Mouse (Mus musculus): Measurements from ENCODE around the gene Nrxn3.

The Nrxn3 gene

DNA sequence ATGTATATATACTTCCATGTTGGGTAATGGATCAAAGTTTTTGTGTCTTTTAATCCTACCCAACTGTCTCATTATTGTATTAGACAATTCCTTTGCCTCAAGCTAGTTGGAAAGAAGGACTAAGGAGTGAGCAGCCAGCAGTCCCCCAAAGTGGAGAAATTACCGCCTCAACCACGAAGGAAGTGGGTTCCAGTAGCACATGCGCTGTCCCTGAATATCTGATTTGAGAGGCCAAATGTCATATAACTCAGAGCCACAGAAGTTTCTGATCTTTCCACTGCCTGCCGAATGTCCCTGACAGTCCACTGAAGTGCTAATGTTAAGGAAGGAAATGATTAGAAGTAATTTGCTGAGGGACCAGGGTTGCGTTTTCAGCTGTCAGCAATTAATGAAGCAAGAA lies 1223.8 kb downstream of the Nrxn3 start:
- no peak for DNase-seq (ENCODE audit: low read depth)

DNA sequence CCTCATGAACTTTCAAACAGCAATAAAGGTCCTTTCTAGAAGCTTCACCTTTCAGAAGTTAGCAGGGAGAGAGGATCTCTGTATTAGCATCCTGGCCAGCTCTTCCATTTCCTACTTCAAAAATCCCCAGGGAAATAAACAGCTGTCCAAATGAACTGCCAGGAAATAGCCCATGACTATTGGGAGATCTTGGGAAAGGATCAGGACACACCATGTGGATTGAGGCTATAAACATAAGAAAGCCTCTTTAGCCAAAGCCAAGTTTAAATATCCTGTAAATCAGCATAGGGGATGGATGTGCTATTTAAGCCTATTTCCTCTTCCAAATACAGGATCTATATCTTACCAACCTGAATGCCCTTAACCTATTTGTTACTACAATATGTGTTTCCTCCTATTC lies 1230.6 kb downstream of the Nrxn3 start:
- DNase-seq (ENCODE audit: low read depth), result no peak

DNA sequence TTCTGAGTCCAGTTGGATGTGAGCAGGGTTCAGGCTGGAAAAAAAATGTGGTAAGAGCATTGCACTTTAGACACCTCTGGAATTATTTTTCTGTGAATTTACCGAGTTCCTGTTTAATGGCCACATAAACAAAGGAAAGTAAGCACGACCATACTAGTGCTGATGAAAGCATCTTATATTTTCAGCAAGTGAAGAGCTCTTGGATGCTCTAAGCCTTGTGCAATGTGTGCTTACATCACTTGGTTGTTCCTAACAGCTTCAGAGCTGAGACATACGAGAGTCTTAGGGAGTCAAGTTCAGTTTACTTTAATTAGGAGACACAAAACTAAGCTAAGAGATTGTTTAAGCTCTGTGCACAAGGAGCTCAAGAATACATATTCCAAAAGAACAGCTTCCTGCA lies 1231.0 kb downstream of the Nrxn3 start:
- no peak for DNase-seq (ENCODE audit: low read depth)

DNA sequence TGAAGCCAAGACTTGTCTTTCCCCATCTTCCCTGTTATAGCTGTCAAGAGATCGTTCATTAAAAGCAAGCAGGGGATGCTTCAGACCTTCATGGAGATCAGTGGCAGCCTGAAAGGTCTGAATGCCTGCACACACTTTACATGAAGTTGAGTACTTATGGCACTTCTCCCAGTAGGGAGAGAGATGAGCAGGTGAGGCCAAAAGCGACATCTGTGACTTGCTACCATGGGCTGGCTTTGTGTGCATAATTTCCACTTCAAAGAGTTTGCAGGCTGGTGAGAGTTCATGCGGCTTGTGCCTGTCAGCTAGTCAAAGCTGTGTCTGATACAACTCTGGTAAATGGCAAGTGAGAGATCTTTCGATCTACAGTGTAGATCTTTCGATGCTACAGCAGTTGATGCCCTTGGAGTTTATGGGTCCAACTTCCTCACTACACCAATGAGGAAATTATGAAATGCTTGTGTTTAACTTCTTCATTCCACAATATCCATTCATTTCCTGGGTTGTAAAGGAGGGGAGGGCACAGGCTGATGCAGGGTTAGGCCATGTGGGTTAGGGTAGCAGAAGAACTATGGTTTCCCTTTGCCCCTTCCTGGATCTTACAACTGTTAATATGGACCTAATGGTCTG lies 1231.9 kb downstream of the Nrxn3 start:
- no peak for DNase-seq (ENCODE audit: low read depth)

DNA sequence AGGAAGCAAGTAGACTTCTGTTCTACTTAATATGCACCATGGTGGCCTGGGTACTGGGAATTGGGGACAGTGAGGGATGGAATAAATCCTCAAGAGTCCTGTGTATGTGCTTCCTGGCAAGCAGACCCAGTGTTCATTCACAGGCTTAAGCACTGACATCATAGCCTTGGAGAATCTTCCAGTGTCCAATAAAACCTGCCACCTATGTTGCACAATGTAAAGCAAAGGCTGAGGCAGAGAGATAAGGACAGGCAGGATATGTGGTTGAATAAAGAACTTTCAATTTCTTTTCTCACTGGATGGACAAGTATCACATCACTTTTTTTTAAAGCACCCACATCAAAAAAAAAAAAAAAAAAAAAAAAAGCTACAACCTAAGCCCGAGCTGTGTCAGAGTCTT lies 1240.4 kb downstream of the Nrxn3 start:
- no peak for DNase-seq (ENCODE audit: low read depth)

DNA sequence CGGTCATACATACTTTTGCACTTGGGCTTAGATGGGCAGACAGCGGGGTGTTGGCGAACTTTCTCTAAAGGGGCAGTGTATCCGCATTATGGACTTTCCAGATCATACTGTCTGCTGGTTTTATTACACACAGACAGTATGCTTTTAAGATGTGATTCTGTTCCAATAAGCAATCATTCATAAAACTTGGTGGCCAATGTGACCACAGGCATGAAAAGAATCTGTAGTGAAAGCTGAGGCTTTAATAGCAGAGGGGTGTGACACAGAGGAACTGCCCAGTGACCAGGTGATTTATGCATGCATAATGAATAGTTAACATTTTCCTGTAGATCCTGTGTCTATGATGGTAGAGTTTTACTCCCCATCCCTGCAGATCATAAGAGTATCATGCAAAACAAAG lies 1254.0 kb downstream of the Nrxn3 start:
- DNase-seq (ENCODE audit: low read depth), result no peak

DNA sequence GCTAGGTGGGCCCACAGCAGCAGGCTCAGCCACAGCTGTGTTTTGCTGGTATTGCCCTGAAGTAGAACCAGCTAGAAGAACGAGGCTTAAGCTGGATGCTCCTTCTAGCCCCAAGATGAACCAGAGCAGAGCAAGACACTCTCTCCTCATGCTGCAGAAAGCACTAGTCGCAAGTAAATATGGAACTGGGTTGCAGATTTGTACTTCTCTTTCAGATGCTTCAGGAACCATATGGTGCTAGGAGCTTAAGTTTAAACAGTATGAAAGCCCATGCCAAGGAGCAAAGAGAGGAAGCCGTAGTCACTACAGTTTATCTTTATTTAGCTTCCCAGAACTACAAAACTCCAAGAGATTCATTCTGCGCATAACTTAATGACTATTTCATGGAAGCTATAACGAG lies 1254.8 kb downstream of the Nrxn3 start:
- no peak for DNase-seq (ENCODE audit: low read depth)

DNA sequence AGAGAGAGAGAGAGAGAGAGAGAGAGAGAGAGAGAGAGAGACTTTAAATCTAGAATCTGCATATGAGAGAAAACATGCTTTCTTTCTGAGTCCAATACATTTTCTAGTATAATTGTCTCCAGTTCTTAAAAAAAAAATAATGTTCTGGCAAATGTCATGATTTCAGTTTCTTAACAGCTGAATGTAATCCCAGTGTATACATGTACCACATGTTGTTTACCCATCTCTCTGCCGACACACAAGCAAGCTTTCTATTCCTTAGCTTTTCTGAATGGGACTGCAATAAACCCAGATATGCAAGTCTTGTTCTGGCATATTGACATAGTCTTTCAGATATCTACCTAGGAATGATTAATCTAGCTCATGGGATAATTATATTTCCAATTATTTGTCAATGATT lies 1256.5 kb downstream of the Nrxn3 start:
- no peak for DNase-seq (ENCODE audit: low read depth)

DNA sequence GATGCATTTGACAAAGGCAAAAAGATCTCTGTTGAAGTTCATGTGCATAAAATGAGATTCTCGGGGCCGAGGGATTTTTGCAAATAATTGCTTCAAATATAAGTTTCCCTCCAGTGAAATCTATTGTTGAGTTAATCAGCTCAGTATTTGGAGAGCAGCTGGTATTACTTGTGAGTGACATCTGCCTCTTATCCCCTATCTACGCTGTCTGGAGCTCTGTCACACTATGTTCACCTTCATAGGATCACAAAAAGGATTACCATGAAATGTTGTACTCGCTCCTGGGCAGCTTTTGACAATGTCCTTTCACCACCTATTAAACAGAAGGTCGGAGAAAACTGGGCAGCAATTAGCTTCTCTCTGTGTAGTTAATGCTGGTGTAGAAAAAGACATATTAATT lies 1259.8 kb downstream of the Nrxn3 start:
- no peak for DNase-seq (ENCODE audit: low read depth)

DNA sequence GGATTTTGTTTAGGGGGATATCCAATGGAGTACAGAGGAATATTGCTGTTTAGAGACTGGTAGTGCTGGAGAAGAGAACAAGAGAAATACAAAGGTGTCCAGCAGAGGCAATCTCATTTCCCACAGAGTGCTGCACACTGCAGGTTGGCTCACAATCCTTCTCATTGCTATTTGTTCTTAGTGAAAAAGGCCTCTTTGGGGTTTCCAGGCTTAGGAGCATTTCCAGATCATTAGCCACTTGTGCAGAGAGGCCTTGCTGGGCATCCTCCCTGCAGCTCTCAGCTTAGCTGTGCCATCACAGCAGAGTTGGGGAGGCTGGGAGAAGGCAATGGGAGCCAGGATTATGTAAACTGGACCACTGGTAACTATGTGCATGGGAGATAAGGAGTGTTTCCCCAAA lies 1260.7 kb downstream of the Nrxn3 start:
- no peak for DNase-seq (ENCODE audit: low read depth)

DNA sequence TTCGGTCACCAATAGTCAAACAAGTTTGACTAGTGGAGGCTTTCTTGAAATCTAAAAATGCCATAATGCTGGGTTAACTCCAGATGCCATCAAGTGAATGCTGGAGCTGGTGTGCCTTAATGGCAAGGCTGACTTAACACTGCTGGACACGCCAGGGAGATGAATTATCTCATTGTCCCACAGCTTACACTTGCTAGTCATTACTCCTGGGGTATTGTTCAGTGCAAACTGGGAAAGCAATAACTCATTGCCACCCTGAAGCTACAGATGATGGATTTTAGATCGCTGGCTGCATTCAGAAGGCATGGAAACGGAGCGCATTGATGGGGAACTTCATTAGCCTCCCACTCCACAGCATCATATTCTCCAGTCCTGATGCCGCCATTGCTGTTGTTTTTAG lies 1263.5 kb downstream of the Nrxn3 start:
- no peak for DNase-seq (ENCODE audit: low read depth)

DNA sequence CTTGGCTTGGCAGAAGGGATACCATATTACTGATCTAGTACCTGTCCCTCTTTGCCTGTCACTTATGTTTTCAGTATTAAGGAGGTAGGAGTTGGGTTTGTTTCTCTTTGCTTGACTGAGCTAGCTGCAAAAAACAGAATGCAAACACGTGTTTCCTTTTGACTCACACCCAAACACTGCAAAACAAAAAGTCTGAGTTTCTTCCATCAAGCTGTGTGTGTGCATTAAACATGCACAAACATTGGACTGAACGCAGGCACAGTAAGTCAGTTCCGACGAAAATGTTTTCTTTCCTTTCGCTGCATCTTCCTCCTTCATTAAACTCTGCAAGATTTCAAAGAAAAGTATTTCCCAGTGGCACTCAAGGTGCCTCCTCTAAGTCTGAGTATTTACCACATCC lies 1270.6 kb downstream of the Nrxn3 start:
- DNase-seq (ENCODE audit: low read depth), result no peak

DNA sequence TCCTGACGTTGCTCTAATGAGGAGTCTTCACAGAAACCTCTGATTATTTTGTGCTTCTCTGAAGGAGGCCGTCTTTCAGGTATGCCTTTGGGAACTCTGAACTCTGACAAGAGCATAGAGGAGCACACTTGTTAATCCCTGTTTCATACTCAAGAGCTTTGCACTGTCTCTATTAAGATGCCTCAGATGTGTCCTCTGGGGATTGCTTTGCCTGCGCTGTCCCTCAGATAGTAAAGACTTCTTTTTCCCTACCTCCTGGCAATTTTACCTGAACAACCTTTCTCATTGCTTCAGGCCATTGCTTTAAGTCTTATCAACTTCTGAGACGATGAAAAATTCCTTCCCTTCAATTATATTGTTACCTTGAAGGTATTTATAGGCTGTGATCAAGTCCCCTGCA lies 1272.7 kb downstream of the Nrxn3 start:
- no peak for DNase-seq (ENCODE audit: low read depth)

DNA sequence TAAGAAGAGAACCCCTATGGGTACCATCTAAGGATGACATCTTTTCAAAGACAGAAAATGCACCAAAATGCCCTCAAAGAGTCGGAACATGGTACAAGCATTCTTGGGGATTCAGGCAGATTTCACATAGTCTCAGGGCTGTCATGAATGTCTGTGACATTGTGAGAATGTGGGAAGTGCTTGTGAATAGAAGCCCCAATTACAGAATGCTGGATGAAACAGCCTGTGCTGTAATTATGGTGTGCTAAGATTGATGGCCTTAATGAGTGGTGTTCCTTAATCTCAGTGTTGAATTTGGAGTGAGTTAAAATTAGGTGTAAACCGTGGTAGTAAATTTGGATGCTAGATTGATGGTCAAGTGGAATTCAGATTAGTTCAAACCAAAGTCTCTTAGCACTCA lies 1287.6 kb downstream of the Nrxn3 start:
- DNase-seq (ENCODE audit: low read depth), result no peak

DNA sequence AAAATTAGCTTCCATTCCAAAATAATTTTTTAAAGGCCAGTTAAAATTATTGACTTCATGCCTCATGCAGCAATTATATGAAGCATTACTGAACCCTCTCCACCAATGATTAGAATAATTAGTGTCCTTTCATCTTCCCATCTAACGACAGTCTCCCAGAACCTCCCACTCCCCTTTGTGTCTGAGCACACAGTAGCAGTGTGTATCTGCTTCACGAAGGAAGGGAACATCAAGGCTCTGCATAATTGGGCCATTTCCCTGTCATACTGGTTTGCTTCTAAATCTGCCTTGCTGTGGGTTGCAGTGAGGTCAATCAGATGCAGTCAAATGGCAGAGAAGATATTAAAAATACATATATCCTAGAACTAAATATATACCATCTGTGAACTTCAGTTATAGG lies 1291.3 kb downstream of the Nrxn3 start:
- DNase-seq (ENCODE audit: low read depth), result no peak

DNA sequence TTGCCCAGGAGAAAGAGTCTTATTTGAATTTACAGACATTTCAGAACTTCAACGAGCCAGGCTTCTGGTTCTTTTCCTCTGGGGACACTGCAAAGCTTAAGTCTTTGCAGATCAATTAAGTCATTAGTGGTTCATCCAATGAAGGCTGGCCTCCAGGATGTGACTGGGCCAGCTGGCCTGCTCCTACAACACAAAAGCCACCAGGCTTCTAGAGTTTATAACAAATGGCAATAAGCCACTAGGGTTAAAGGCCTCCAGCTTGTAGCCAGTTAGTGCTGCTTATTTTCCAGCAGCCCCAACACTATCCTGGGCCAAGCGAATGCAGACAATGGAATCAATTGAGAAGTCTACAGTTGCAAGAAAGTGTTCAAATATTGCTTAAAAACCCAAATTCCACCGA lies 1304.3 kb downstream of the Nrxn3 start:
- no peak for DNase-seq (ENCODE audit: low read depth)

DNA sequence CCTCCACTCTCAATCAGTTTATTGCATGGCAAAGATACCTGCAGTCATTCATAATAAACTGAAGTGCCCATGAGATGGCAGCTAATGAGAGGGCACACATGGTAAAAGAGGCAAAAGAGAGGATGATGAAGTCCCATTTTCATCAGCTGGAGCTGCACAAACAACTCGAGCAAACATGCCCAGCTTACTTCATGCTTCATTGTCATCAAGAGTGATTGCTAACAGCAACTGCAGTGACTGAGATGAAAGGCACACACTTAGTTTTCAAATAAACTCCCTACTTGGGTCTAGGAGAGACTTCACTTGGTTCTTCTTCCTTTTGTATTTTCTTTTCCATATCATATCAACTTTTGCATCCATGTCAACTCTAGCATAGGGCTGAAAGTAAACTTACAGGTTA lies 1318.4 kb downstream of the Nrxn3 start:
- no peak for DNase-seq (ENCODE audit: low read depth)

DNA sequence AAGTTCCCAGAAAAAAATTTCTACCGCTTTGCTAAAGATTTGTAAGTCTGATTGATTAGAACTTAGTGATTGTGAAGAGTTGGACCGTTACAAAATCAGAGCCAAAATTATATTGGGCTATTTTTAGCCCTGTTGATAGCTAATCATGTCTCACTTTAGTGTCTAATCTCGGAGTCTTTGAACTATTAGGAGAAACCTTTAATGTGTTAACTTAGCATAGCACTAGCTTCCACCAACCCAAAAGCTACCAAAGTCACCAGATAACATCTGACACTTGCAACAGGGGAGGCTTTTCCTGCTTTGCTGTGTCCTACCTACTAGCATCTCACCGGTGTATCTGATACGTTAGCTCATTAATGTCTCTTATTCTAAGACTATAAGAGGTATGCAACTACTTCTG lies 1333.6 kb downstream of the Nrxn3 start:
- no peak for DNase-seq (ENCODE audit: low read depth)

DNA sequence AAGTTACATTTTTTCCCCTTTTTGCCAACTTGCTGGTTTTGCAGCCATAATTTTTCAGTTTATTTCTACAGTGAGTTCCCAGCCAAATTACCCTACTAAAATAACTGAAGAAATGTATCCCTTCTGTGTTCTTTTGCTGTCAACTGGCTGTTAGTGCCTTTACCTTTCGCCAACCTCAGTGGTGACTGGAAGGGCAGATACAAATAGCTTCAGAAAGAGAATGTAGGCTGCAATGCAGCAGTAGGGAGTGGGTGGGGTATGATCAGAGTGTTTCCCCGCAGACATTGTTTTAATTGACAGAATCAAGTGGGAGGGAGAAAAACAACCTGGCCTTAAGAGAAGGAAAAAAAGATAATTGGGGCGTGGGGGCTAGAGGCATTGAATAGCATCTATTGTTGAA lies 1337.1 kb downstream of the Nrxn3 start:
- DNase-seq (ENCODE audit: low read depth), result no peak

DNA sequence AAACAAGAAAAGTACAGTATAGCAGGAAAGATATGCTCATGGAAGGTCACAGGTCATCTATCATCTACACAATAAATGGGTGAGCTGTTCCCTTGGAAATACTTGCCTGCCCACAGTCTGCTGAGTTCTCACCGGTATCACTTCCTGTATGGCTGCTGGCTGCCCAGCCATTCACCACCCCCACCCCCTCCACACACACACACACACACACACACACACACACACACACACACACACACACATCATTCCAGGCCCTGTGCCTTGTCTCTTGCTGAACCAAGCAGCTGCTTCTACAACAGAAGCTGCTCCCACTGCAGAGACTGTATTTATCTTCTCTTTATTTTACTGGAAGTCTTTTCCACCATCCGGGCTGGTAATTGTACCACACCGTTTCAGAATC lies 1338.6 kb downstream of the Nrxn3 start:
- no peak for DNase-seq (ENCODE audit: low read depth)

DNA sequence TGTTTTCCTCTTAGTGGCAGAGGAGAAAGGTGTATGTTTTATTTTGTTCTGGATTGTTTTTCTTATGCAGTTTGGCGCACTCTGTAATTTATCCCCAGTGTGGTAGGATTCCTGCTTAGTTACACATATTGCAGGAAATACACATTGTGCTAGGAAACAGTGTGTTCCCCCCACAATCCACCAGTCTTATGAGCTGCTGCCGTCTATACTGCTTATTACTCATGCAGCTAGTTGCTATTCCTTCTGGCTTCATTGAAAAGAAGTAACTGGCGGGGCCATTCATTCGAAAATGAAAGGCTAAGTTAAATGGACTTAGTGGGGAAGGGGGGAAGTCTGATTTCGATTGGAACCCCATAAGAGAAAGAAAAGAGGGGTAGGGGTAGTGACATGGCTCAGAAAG lies 1339.5 kb downstream of the Nrxn3 start:
- DNase-seq (ENCODE audit: low read depth), result no peak

DNA sequence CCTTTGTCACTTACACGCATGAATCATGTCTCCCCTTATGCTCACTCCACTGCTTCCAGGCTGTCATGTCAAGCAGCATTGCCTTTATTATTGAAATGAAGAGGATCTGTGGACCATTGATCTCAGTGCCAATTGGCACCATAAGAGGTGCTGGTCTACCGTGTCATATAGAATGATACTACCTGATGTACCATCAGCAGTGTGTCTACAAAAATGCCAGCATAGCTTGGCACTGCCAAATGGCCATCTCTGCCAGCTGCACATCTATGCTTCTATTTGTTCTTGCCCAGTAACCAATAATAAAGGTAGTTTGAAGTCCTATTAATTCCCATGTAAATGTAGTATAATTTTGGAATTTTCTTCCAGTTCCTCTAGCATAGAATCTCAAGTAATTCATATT lies 1340.8 kb downstream of the Nrxn3 start:
- DNase-seq (ENCODE audit: low read depth), result no peak

DNA sequence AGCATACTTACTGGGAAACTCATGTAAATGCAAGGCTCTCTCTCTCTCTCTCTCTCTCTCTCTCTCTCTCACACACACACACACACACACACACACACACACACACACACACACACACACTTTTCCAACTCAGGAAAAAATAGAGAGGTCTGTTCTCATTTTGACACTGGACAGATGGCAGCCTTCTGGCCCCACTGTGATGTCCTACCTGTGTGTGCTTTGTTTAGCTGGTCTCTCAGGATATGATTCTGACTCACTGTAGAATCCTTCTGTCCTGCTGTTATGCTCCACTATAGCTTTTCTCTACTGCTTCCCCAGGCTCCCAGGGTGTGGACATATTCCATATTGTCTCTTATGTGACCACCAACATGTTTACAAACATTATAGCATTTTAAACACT lies 1363.2 kb downstream of the Nrxn3 start:
- no peak for DNase-seq (ENCODE audit: low read depth)

DNA sequence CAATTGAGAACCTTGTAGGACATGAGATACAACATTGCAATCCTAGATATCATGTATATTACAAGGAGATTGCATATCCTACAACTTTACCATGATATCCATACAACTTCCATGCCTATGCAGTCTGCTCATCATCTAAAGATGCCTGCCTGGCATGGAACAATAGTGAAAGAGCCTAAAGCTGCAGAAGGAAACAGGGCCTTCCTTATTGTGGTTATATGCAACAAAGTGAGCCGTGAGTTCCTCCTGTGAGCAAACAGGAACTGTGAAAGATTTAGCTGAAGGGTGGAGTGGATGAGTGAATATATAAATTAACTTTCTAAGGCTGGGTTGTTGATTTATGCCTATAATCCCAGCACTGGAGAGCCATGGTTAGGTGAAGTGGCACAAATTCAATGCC lies 1373.1 kb downstream of the Nrxn3 start:
- DNase-seq (ENCODE audit: low read depth), result no peak

DNA sequence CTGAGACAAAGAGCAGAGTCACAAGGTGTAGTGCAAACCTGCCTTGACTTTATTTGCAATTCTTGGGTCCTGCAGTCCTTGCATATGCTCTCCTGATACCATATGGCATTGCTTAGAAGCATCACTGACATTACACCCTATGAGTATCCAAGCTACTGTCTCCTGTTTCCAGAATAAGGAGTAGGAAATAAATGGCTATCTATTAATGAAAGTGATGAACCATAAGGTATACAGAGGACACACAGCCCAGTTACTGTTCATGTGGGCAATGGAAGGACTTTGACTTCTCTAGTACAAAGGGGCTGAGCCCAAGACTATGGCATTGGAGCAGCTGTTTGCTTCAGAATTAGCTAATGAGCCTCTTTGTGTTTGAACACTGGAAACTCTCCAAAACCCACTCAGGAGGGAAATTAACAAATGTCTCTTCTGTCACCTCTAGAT lies 1390.7 kb downstream of the Nrxn3 start:
- DNase-seq (ENCODE audit: low read depth), result no peak

Data from induced T-regulatory cell, adult 2 months (primary cell).